Mouse (Mus musculus) forebrain, embryonic 15.5 days (tissue): ENCODE measurements around the gene Bcl2l10. TPM values are rescaled to one million over a fixed set of nuclear protein-coding genes. Genes with fewer than 3 reads are reported as not detected.
A peak's percentile ranks its signal among the peaks of the same experiment; 100 is the strongest.
"Not testable (repeated sequence)": the region's sequence is repeated elsewhere in the genome, so short reads cannot be mapped to it uniquely, and the experiment has no call there.

Experiments used
- ATAC-seq: fragments of 200-750 bp; cut with Nextera tagmentation; replicated peaks from 2 replicates; pipeline ENCODE4 v1.8.0; 2017; ENCODE audit warnings: mild to moderate bottlenecking, moderate TSS enrichment, moderate library complexity
- H3K27ac ChIP-seq: fragments of 300-500 bp; sonication (generic); replicated peaks from 2 replicates; pipeline ENCODE4 v1.5.1; 2015; ENCODE audit warnings: mild to moderate bottlenecking, inconsistent platforms
- H3K27me3 ChIP-seq: fragments of 300-500 bp; sonication (generic); 2 replicates; pipeline ENCODE4 v1.6.1; 2015; ENCODE audit warnings: inconsistent platforms
- H3K36me3 ChIP-seq: fragments of 300-500 bp; sonication (generic); 2 replicates; pipeline ENCODE4 v1.6.1; 2015; ENCODE audit warnings: mild to moderate bottlenecking, inconsistent platforms
- H3K4me1 ChIP-seq: fragments of 300-500 bp; sonication (generic); 2 replicates; pipeline ENCODE4 v1.6.1; 2015; ENCODE audit warnings: inconsistent platforms
- H3K4me2 ChIP-seq: fragments of 300-500 bp; sonication (generic); replicated peaks from 2 replicates; pipeline ENCODE4 v1.6.1; 2015; ENCODE audit warnings: mild to moderate bottlenecking, inconsistent platforms
- H3K4me3 ChIP-seq: fragments of 300-500 bp; sonication (generic); 2 replicates; pipeline ENCODE4 v1.5.1; 2015; ENCODE audit warnings: mild to moderate bottlenecking, inconsistent platforms
- H3K9ac ChIP-seq: fragments of 300-500 bp; sonication (generic); replicated peaks from 2 replicates; pipeline ENCODE4 v1.6.1; 2015; ENCODE audit warnings: mild to moderate bottlenecking, inconsistent platforms
- H3K9me3 ChIP-seq: fragments of 300-500 bp; sonication (generic); 2 replicates; pipeline ENCODE4 v1.6.1; 2016; ENCODE audit warnings: inconsistent platforms
- WGBS: fragments of 180-500 bp; shearing (Covaris S2); methylation state at CpG from one replicate; pipeline ENCODE4 v1.1.7; 2015; ENCODE audit warnings: mixed read lengths; 5-methylcytosine and 5-hydroxymethylcytosine counted together
- polyA plus RNA-seq: library from polyadenylated mRNA; unstranded; fragments of >200 nt; fragmentation: Nextera tagmentation; extraction: Ambion mirVana; gene quantifications from 2 replicates; pipeline ENCODE4 v1.2.1, GENCODE M21; 2015

The Bcl2l10 gene
- polyA plus RNA-seq, 1 experiment from 2014 or later: not detected

GRCm38 (mm10) chr9:75348641-75349040, 1.1 kb downstream of the Bcl2l10 start:
- Histone ChIP-seq H3K4me1 (no peaks in the 10 kb centered on the region), H3K4me3 (no peak overlapping the region), H3K9me3 (no peaks in the 10 kb centered on the region), H3K4me2 (no peak overlapping the region), H3K27me3 (no peaks in the 10 kb centered on the region), H3K27ac (no peak overlapping the region), H3K9ac (no peak overlapping the region), H3K36me3 (peaks cover 11% of the 10 kb centered on the region; the same call in 1 of the 2 replicates)
- no peak for ATAC-seq
- WGBS: 14% methylated on average over 3 of the region's 3 CpGs

GRCm38 (mm10) chr9:75353094-75353493, 5.5 kb downstream of the Bcl2l10 start:
- Histone ChIP-seq H3K36me3 (no peaks in the 10 kb centered on the region), H3K4me3 (no peak overlapping the region), H3K4me1 (no peaks in the 10 kb centered on the region), H3K4me2 (no peak overlapping the region), H3K9ac (no peak overlapping the region), H3K9me3 (no peaks in the 10 kb centered on the region), H3K27ac (no peak overlapping the region), H3K27me3 (no peaks in the 10 kb centered on the region)
- 83% methylated on average over 8 of the region's 8 CpGs for WGBS
- ATAC-seq: no peak

GRCm38 (mm10) chr9:75355783-75356182, 8.2 kb downstream of the Bcl2l10 start:
- 88% methylated on average over 4 of the region's 4 CpGs for WGBS
- Histone ChIP-seq H3K4me3 (no peak overlapping the region), H3K9ac (no peak overlapping the region), H3K9me3 (no peaks in the 10 kb centered on the region), H3K36me3 (no peaks in the 10 kb centered on the region), H3K4me1 (no peaks in the 10 kb centered on the region), H3K27me3 (no peaks in the 10 kb centered on the region), H3K4me2 (no peak overlapping the region), H3K27ac (no peak overlapping the region)
- ATAC-seq: no peak

- Histone ChIP-seq H3K4me2 (no peak overlapping the region), H3K36me3 (no peaks in the 10 kb centered on the region), H3K27me3 (no peaks in the 10 kb centered on the region), H3K27ac (no peak overlapping the region), H3K9me3 (no peaks in the 10 kb centered on the region), H3K4me3 (no peak overlapping the region), H3K4me1 (no peaks in the 10 kb centered on the region), H3K9ac (no peak overlapping the region)
- WGBS: 79% methylated on average over 9 of the region's 9 CpGs
- ATAC-seq: no peak
Observed at GRCm38 (mm10) chr9:75357087-75357654, 9.6 kb downstream of the Bcl2l10 start.

GRCm38 (mm10) chr9:75361699-75362098, 14.1 kb downstream of the Bcl2l10 start:
- H3K27me3 ChIP-seq: no peaks in the 10 kb centered on the region
- H3K4me3 ChIP-seq: no peak overlapping the region
- no peak overlapping the region for H3K4me2 ChIP-seq
- H3K9ac ChIP-seq: no peak overlapping the region
- H3K27ac ChIP-seq: no peak overlapping the region
- H3K4me1 ChIP-seq: no peaks in the 10 kb centered on the region
- WGBS: 46% methylated on average over 5 of the region's 5 CpGs
- ATAC-seq: 0 out of 2 replicates have a peak, but pooled peaks have one; percentile 48
- H3K9me3 ChIP-seq: no peaks in the 10 kb centered on the region
- H3K36me3 ChIP-seq: no peaks in the 10 kb centered on the region

DNA sequence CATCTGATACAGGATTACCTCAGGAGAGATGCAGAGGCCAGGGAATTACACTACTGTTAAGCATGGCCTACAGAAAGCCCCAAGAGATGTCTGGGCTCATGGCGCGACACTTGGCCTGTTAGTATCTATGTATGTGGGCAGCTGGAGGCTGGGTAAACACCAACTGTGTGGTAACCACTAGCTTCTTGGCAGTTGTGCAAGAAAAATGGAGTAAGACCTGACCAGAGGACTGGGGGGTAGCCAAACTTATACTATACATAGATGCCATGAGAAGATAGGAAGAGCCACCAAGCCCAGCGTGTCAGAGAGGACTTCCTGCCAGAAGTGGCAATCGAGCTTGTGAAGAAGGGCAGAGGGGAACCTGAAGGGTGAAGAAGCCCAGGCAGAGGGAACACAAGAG, 14.6 kb downstream of the Bcl2l10 start:
- Histone ChIP-seq H3K36me3 (no peaks in the 10 kb centered on the region), H3K9me3 (no peaks in the 10 kb centered on the region), H3K27me3 (no peaks in the 10 kb centered on the region), H3K4me2 (no peak overlapping the region), H3K27ac (no peak overlapping the region), H3K9ac (no peak overlapping the region), H3K4me1 (no peaks in the 10 kb centered on the region), H3K4me3 (no peak overlapping the region)
- 82% methylated on average over 4 of the region's 4 CpGs for WGBS
- ATAC-seq: no peak

- Histone ChIP-seq H3K9me3 (no peaks in the 10 kb centered on the region), H3K36me3 (no peaks in the 10 kb centered on the region), H3K27ac (no peak overlapping the region), H3K4me3 (no peak overlapping the region), H3K9ac (no peak overlapping the region), H3K4me1 (no peaks in the 10 kb centered on the region), H3K27me3 (no peaks in the 10 kb centered on the region), H3K4me2 (no peak overlapping the region)
- ATAC-seq: no peak
- 83% methylated on average over 5 of the region's 5 CpGs for WGBS
Observed at GRCm38 (mm10) chr9:75363001-75363400, 15.4 kb downstream of the Bcl2l10 start.

DNA sequence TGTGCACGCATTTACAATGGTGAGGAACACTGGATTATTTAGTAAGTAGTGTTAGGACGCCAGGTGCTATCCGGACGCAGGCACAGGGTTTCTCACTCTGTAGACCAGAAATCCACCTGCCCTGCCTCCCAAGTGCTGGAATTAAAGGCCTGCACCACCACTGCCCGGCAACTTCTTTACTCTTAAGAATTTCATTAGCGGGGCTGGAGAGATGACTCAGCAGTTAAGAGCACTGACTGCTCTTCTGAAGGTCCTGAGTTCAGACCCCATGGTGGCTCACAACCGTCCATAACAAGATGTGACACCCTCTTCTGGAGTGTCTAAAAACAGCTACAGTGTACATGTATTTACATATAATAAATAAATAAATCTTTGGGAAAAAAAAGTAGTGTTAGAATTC, 16.1 kb downstream of the Bcl2l10 start:
- H3K4me3 ChIP-seq, ATAC-seq: not testable (repeated sequence)

DNA sequence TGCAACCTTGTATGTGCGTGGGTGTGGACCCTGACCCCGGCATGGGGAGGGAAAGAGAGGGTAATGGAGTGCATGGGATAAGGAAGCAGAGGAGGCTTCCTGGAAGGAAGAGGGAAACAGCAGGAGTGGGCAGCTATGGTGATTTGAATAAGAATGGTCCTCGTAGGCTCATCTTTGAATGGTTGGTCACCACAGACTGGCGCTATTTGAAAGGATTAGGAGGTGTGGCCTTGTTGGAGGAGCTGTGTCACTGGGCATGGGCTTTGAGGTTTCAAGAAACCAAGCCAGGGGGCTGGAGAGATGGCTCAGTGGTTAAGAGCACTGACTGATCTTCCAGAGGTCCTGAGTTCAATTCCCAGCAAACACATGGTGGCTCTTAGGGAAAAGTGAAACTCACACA, 17.6 kb downstream of the Bcl2l10 start:
- H3K4me3 ChIP-seq: no peak overlapping the region
- H3K27ac ChIP-seq: no peak overlapping the region
- no peak overlapping the region for H3K9ac ChIP-seq
- H3K36me3 ChIP-seq: no peaks in the 10 kb centered on the region
- no peak overlapping the region for H3K4me2 ChIP-seq
- ATAC-seq: no peak
- H3K27me3 ChIP-seq: no peaks in the 10 kb centered on the region
- no peaks in the 10 kb centered on the region for H3K9me3 ChIP-seq
- H3K4me1 ChIP-seq: no peaks in the 10 kb centered on the region
- WGBS: 73% methylated on average over 4 of the region's 4 CpGs

More for the DNA sequence above, 16.1 kb downstream of the Bcl2l10 start:
- H3K27ac ChIP-seq, H3K27me3 ChIP-seq, H3K9ac ChIP-seq, H3K9me3 ChIP-seq, H3K4me2 ChIP-seq, H3K4me1 ChIP-seq, H3K36me3 ChIP-seq: not testable (repeated sequence)
- WGBS: 72% methylated on average over 7 of the region's 7 CpGs

DNA sequence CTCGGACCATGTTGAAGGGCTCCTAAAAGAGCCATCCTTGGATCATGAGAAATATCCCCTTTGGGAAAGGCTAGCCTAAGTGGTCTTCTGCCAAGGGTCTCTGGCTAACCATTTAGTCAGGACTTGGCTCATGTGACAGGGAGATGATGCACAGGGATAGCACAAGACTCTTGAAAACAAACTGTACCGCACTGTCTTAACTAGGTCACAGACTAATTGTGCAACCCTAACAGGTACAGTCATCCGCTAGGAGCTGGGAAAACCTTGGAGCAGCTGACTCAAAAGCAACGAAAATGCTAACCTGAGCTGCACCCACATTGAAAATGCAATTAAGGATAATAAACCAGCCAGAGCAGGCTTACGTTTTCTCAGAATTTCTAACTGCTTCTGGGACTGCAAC, 18.6 kb downstream of the Bcl2l10 start:
- Histone ChIP-seq H3K27me3 (no peaks in the 10 kb centered on the region), H3K4me2 (no peak overlapping the region), H3K27ac (no peak overlapping the region), H3K9ac (no peak overlapping the region), H3K9me3 (no peaks in the 10 kb centered on the region), H3K4me3 (no peak overlapping the region), H3K4me1 (no peaks in the 10 kb centered on the region), H3K36me3 (no peaks in the 10 kb centered on the region)
- 80% methylated on average over 5 of the region's 5 CpGs for WGBS
- ATAC-seq: no peak

- Histone ChIP-seq H3K9me3 (no peaks in the 10 kb centered on the region), H3K9ac (no peak overlapping the region), H3K4me2 (no peak overlapping the region), H3K4me3 (no peak overlapping the region), H3K27ac (no peak overlapping the region), H3K36me3 (no peaks in the 10 kb centered on the region), H3K4me1 (no peaks in the 10 kb centered on the region), H3K27me3 (no peaks in the 10 kb centered on the region)
- no peak for ATAC-seq
- 81% methylated on average over 3 of the region's 3 CpGs for WGBS
Observed at GRCm38 (mm10) chr9:75368779-75369178, 21.2 kb downstream of the Bcl2l10 start.

GRCm38 (mm10) chr9:75375606-75376005, 28.0 kb downstream of the Bcl2l10 start:
- Histone ChIP-seq H3K4me3 (no peak overlapping the region), H3K27me3 (no peaks in the 10 kb centered on the region), H3K27ac (no peak overlapping the region), H3K36me3 (no peaks in the 10 kb centered on the region), H3K9me3 (no peaks in the 10 kb centered on the region), H3K4me2 (no peak overlapping the region), H3K4me1 (no peaks in the 10 kb centered on the region), H3K9ac (no peak overlapping the region)
- WGBS: 87% methylated on average over 9 of the region's 9 CpGs
- no peak for ATAC-seq

DNA sequence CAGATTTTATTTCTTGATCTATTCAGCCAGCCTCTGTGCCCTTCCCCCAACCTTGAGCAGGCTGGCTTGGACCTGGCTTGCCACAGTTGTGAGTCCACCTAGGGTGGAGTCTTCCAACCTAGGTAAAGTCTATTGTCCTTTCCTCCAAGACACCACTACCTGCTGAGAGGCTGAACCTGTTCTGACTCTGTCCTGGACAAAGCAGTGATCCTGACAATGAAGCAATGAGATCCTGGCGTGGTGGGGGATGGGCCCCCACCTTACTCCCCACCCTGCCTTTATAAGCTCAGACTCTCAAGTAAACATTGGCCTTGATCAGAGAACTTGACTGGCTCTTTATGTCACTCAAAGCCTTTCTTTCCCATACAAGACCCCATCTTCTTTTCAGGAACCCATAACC, 28.9 kb downstream of the Bcl2l10 start:
- Histone ChIP-seq H3K4me1 (no peaks in the 10 kb centered on the region), H3K9me3 (no peaks in the 10 kb centered on the region), H3K9ac (no peak overlapping the region), H3K4me2 (no peak overlapping the region), H3K4me3 (no peak overlapping the region), H3K27ac (no peak overlapping the region), H3K36me3 (no peaks in the 10 kb centered on the region), H3K27me3 (no peaks in the 10 kb centered on the region)
- no peak for ATAC-seq
- 60% methylated on average over 1 of the region's 1 CpGs for WGBS
